Mouse (Mus musculus) testis, postnatal 10 days (tissue): Measurements from ENCODE around the gene Gm45062.

Experiments
- DNase-seq: peaks from one replicate; pipeline ENCODE4 v3.0.0; 2021; ENCODE audit warnings: low spot score

The Gm45062 gene

GRCm38 (mm10) chr6:8623045-8623444 is 363.8 kb downstream of the Gm45062 start:
- DNase-seq, result no peak

GRCm38 (mm10) chr6:8628226-8628625 is 369.0 kb downstream of the Gm45062 start:
- DNase-seq, result no peak

GRCm38 (mm10) chr6:8628715-8629267 is 369.5 kb downstream of the Gm45062 start:
- no peak for DNase-seq

DNA sequence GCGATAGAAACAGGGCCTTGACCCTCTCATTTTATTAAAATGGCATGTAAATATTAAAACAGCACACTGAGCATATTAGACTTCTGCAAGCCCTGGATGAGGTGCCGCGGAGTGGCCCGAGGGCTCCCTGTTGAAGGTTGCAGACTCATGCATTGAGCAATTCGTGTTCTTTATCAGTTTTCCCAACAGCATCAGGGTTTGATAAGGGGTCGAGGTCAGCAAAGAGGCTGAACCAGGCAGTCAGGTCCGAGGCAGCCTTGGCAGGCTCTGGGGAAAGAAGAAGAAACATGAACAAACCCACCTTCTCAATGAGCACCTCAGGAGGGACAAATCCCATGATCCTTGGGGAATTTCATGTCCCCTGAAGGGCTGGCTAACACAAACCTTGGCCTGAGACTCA is 371.3 kb downstream of the Gm45062 start:
- no peak for DNase-seq

DNA sequence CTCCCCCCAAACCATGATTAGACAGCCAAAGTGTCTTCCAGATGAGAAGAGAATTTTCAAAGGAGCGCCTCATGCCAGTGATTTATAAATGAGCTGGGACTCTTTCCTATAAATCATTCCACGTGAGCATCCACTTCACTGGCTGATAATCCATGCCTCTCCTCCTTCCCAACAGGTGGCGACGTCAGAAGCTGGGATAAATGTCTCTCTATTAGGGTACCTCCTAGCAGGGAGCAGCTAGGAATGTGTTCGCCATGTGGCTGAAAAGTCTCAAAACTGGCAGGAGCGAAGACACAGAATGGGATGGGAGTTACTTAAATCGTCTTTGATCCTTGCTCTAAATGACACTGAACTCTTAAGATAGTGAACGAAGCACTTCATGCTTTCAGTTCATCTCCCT is 372.1 kb downstream of the Gm45062 start:
- no peak for DNase-seq

GRCm38 (mm10) chr6:8631986-8632632 is 372.9 kb downstream of the Gm45062 start:
- no peak for DNase-seq

- DNase-seq, result no peak
These were observed 373.5 kb downstream of the Gm45062 start for GRCm38 (mm10) chr6:8632701-8633100.

DNA sequence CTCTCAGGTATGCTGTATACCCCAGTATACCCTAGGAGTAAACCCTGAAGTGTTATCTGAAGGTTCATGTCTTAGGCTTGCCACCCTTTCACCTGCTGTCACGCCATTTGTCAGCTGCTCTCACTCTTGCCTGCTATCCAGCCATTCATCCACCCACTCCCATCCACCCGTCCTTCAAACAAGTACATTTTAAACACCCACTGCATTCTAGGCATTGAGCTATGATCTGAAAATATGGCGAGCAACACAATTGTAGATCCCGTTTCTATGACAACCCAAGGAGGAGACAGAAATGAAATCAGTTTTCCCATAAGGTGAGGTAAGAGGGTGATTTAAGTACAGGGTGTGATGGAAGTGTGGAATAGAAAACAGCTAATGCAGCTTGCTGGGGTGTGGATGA is 378.9 kb downstream of the Gm45062 start:
- DNase-seq, result no peak

DNA sequence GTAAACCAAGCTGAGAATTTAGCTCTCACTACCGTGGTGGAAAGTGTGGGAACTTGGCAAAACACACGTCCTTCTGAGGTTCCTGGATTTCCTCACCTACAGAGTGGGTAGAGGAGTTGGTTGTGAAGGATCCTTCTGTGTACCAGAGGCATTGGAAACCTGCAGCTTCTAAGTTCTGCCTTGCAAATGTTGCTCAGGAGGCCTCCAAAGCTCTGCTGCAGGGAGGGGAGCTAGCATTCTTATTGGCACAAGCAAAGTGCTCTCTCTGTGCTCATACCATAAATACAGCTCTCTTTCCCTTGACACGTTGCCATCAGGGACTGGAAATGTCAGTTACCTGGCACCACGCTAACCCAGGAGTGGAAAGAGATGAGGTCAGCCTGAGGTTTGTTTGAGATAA is 379.6 kb downstream of the Gm45062 start:
- no peak for DNase-seq

GRCm38 (mm10) chr6:8639526-8639925 is 380.3 kb downstream of the Gm45062 start:
- no peak for DNase-seq

- no peak for DNase-seq
These were observed 381.6 kb downstream of the Gm45062 start for GRCm38 (mm10) chr6:8640863-8641262.

GRCm38 (mm10) chr6:8644703-8645102 is 385.5 kb downstream of the Gm45062 start:
- no peak for DNase-seq

DNA sequence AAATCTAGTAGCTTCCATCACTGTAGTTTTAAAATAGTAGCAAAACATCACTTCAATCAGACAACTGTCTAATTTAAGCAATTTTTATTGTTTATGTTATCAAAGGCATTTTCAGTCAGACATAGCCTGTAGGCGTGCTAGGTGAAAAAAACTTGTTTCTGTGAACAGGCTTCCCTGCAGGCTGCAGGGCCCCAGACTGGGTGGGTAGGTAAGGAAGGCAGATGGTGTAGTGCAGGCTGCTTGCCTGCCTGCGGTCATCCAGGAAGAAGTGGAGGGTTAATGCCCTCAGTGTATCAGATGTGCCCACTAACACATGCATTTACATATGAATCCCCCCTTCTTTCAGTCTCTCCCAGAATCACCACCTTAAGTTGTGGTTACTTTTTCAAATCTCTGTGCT is 386.5 kb downstream of the Gm45062 start:
- no peak for DNase-seq
